Mouse (Mus musculus) stomach, postnatal 0 days (tissue): ENCODE results near the gene Hoxc11.

Experiments
- CTCF ChIP-seq: IDR thresholded peaks from 2 replicates; pipeline ENCODE4 v1.5.1; 2016; ENCODE audit warnings: antibody characterized with exemption, low read depth, mild to moderate bottlenecking, moderate library complexity
- EP300 ChIP-seq: optimal IDR thresholded peaks from 2 replicates; pipeline ENCODE3; 2016; ENCODE audit warnings: antibody characterized with exemption

GRCm38 (mm10) chr15:102909536-102909935, 44.7 kb upstream of the Hoxc11 start:
- TF ChIP-seq CTCF (no peak), EP300 (no peak)
